ENCODE assay signal across 19 mouse cellular contexts in the genomic region with DNA sequence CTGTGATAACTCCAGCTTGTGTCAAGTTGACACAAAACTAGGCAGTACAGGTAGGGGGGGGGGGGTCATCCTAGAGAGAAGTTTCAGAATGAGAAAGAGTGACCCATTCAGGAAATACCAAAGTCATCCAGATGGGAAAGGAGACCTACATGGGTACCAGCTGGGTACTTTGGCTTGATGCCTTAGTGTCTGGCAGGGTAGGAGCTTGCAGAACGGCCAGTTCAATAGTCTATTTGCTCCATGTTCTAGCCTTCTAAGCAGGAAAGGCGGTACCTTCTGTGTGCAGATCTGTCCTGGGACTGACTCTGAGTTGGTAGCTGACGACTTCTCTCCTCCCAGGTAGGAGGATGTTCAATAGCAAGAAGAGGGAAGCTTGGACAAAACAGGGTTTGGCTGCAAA.
"Had no signal": no experiment of that assay in that cellular context is flagged by ENCODE, and none has a peak within 500 bp of the region (broad histone marks: within the 10 kb centered on the region; RNA-seq: fewer than 3 reads in every experiment).

No protein-coding gene starts in this region.

- H3K4me1 ChIP-seq: lung, embryonic 15.5 days; midbrain, embryonic 12.5 days; midbrain, embryonic 15.5 days; neural tube, embryonic 12.5 days; neural tube, embryonic 15.5 days; stomach, embryonic 15.5 days had no signal

- H3K27me3 ChIP-seq: lung, embryonic 15.5 days; midbrain, embryonic 12.5 days; midbrain, embryonic 15.5 days; neural tube, embryonic 12.5 days; neural tube, embryonic 15.5 days; stomach, embryonic 15.5 days had no signal

- H3K4me3 ChIP-seq: left cerebral cortex, adult 2 months; lung, embryonic 15.5 days; midbrain, embryonic 12.5 days; midbrain, embryonic 15.5 days; neural tube, embryonic 12.5 days; neural tube, embryonic 15.5 days; stomach, embryonic 15.5 days had no signal

- DNase-seq: kidney, adult 2 months; kidney, postnatal 36 days; layer of hippocampus, postnatal 36 days; lung, adult 18-20 months; lung, postnatal 10 days; lung, postnatal 4 days; right cerebral cortex, postnatal 25 days; spleen, adult 18-20 months; thymus, postnatal 25 days had no signal

- H3K4me2 ChIP-seq: liver, embryonic 11.5 days; lung, embryonic 15.5 days; midbrain, embryonic 12.5 days; midbrain, embryonic 15.5 days; neural tube, embryonic 12.5 days; neural tube, embryonic 15.5 days; stomach, embryonic 15.5 days had no signal

- H3K27ac ChIP-seq: kidney, postnatal 0 days; left cerebral cortex, adult 2 months; liver, embryonic 14.5 days; lung, embryonic 15.5 days; midbrain, embryonic 12.5 days; midbrain, embryonic 15.5 days; neural tube, embryonic 12.5 days; neural tube, embryonic 15.5 days; stomach, embryonic 15.5 days had no signal

- H3K9me3 ChIP-seq: lung, embryonic 15.5 days; midbrain, embryonic 12.5 days; midbrain, embryonic 15.5 days; neural tube, embryonic 12.5 days; neural tube, embryonic 15.5 days; stomach, embryonic 15.5 days had no signal

- H3K9ac ChIP-seq: liver, embryonic 14.5 days; lung, embryonic 15.5 days; midbrain, embryonic 12.5 days; midbrain, embryonic 15.5 days; neural tube, embryonic 12.5 days; neural tube, embryonic 15.5 days; stomach, embryonic 15.5 days had no signal

- ATAC-seq: midbrain, embryonic 15.5 days had no signal

- H3K36me3 ChIP-seq: lung, embryonic 15.5 days; midbrain, embryonic 12.5 days; midbrain, embryonic 15.5 days; neural tube, embryonic 12.5 days; neural tube, embryonic 15.5 days; stomach, embryonic 15.5 days had no signal
